In genomic region chr4:109985424-109986172, GRCm38 (mm10) we compare ENCODE assay signal across 22 mouse cellular contexts. TPM values are rescaled to one million over a fixed set of nuclear protein-coding genes. Genes with fewer than 3 reads are reported as not detected.
A peak's percentile ranks its signal among the peaks of the same experiment; 100 is the strongest.
DNase-seq lines count a peak whose midpoint lies in the region; ATAC-seq lines count a peak whose summit lies in the region.
"Had no signal": no experiment of that assay in that cellular context is flagged by ENCODE, and none has a peak within 500 bp of the region (broad histone marks: within the 10 kb centered on the region; RNA-seq: fewer than 3 reads in every experiment).

No protein-coding gene starts in this region.

- no peak overlapping the region for H3K4me3 ChIP-seq in hindbrain, embryonic 10.5 days
- H3K4me3 ChIP-seq in hindbrain, embryonic 12.5 days: no peak overlapping the region
- H3K4me3 ChIP-seq: heart, embryonic 13.5 days; layer of hippocampus, adult 2 months; limb, embryonic 12.5 days; liver, embryonic 13.5 days; lung, embryonic 15.5 days; myocyte; stomach, embryonic 15.5 days had no signal

- peak; percentile 28 for DNase-seq in hindbrain, embryonic 10.5 days (ENCODE audit: low spot score)
- peak; percentile 9 for DNase-seq in retina, embryonic 14.5 days (ENCODE audit: low spot score)
- no peak for DNase-seq in retina, postnatal 1 day
- peak; percentile 14 for DNase-seq in forelimb bud, embryonic 11.5 days (ENCODE audit: low read depth, low spot score)
- no peak for DNase-seq in adrenal gland, postnatal 4 days (ENCODE audit: low spot score in 2 of 2)
- no peak for DNase-seq in thymus, postnatal 0 days (ENCODE audit: low spot score)
- DNase-seq: adrenal gland, postnatal 25 days; cerebellum, adult 9-10 months; gastrocnemius, postnatal 36 days; heart, postnatal 36 days; kidney, adult 18-20 months; kidney, postnatal 10 days; liver, embryonic 13.5 days had no signal

- peaks cover 19% of the 10 kb centered on the region for H3K4me1 ChIP-seq in hindbrain, embryonic 10.5 days (replicated peaks)
- peaks cover 14% of the 10 kb centered on the region for H3K4me1 ChIP-seq in hindbrain, embryonic 12.5 days

- H3K4me2 ChIP-seq in hindbrain, embryonic 12.5 days (replicated peaks): no peak overlapping the region
- H3K4me2 ChIP-seq: heart, embryonic 13.5 days; limb, embryonic 12.5 days; liver, embryonic 13.5 days; lung, embryonic 15.5 days; stomach, embryonic 15.5 days had no signal

- no peak overlapping the region for H3K9ac ChIP-seq in hindbrain, embryonic 12.5 days
- H3K9ac ChIP-seq: heart, embryonic 13.5 days; limb, embryonic 12.5 days; liver, embryonic 13.5 days; lung, embryonic 15.5 days; stomach, embryonic 15.5 days had no signal

- no peak for ATAC-seq in hindbrain, embryonic 12.5 days (ENCODE audit: low FRiP score)
- ATAC-seq in activated CD4-positive, CD25-positive, alpha-beta regulatory T cell, adult 4 months: no peak

- H3K27me3 ChIP-seq in hindbrain, embryonic 10.5 days (ENCODE audit: insufficient read depth, poor library complexity, severe bottlenecking): peaks cover 100% of the 10 kb centered on the region
- peaks cover 95% of the 10 kb centered on the region for H3K27me3 ChIP-seq in hindbrain, embryonic 12.5 days

- H3K36me3 ChIP-seq in hindbrain, embryonic 10.5 days: no peaks in the 10 kb centered on the region
- no peaks in the 10 kb centered on the region for H3K36me3 ChIP-seq in hindbrain, embryonic 12.5 days
- H3K36me3 ChIP-seq: heart, embryonic 13.5 days; limb, embryonic 12.5 days; liver, embryonic 13.5 days; lung, embryonic 15.5 days; stomach, embryonic 15.5 days had no signal

- H3K27ac ChIP-seq in hindbrain, embryonic 10.5 days: no peak overlapping the region
- H3K27ac ChIP-seq in hindbrain, embryonic 12.5 days: no peak overlapping the region
- H3K27ac ChIP-seq: heart, embryonic 13.5 days; layer of hippocampus, adult 2 months; limb, embryonic 12.5 days; liver, embryonic 13.5 days; lung, embryonic 15.5 days; stomach, embryonic 15.5 days had no signal

- no peaks in the 10 kb centered on the region for H3K9me3 ChIP-seq in hindbrain, embryonic 10.5 days
- H3K9me3 ChIP-seq in hindbrain, embryonic 12.5 days (replicated peaks): no peaks in the 10 kb centered on the region
- H3K9me3 ChIP-seq: heart, embryonic 13.5 days; limb, embryonic 12.5 days; liver, embryonic 13.5 days; lung, embryonic 15.5 days; stomach, embryonic 15.5 days had no signal

- WGBS in hindbrain, embryonic 10.5 days: 4% methylated on average over 16 of the region's 16 CpGs
- WGBS in hindbrain, embryonic 12.5 days: 3% methylated on average over 16 of the region's 16 CpGs

RNA-seq across cellular contexts. Expression of gene Dmrta2, which starts 7.7 kb away (rescaled TPM):
- polyA plus RNA-seq in hindbrain, embryonic 10.5 days (2016; fragmentation: Nextera tagmentation; extraction: Ambion mirVana): 0.30 and 0.41 TPM in 2 replicates
- polyA plus RNA-seq in hindbrain, embryonic 12.5 days (2016; fragmentation: Nextera tagmentation; extraction: Ambion mirVana): 0.20 and 0.21 TPM in 2 replicates
- under 1 TPM; 0.37 to 0.62 TPM for total RNA-seq in adrenal gland, postnatal 4 days (2021)
- not detected for polyA plus RNA-seq in activated CD4-positive, CD25-positive, alpha-beta regulatory T cell, adult 4 months (2017; shearing (Covaris generic))
- polyA plus RNA-seq in thymus, postnatal 0 days (2015; fragmentation: Nextera tagmentation; extraction: Ambion mirVana): 0.06 TPM in 1 of 2 replicates, not detected in the other
- total RNA-seq: gastrocnemius, postnatal 36 days; megakaryocyte progenitor cell, adult 5-6 weeks had no signal
- polyA plus RNA-seq: heart, embryonic 13.5 days; liver, embryonic 13.5 days had no signal

Comparison
In these comparisons a context has a peak if more than half of its experiments do, and no peak if none do; other contexts are left out.
1. DNase-seq: peak in hindbrain, embryonic 10.5 days (single experiment), retina, embryonic 14.5 days (single experiment) and forelimb bud, embryonic 11.5 days (single experiment); none in retina, postnatal 1 day (single experiment), adrenal gland, postnatal 4 days (0 of 2) and thymus, postnatal 0 days (single experiment).